Mouse (Mus musculus): ENCODE measurements at regions not wholly inside any gene's neighbourhood (a gene's known extent, or its start where the extent isn't known, plus 50 kb on each side); places are given as distances from the start of the nearest gene placed in this dataset.

- Histone ChIP-seq H3K4me2 (ENCODE audit: low read length) (no peak overlapping the region), H3K4me1 (ENCODE audit: control insufficient read depth, insufficient read depth, low read length) (no peaks in the 10 kb centered on the region), H3K4me3 (ENCODE audit: low read depth, low read length) (no peak overlapping the region), H3K27ac (ENCODE audit: low read length) (no peak overlapping the region), H3K27me3 (ENCODE audit: control insufficient read depth, insufficient read depth, low read depth, low read length) (no peaks in the 10 kb centered on the region), H3K9me3 (replicated peaks; ENCODE audit: control insufficient read depth, low read length, poor library complexity, severe bottlenecking) (no peaks in the 10 kb centered on the region), H3K36me3 (ENCODE audit: control insufficient read depth, insufficient read depth, low read length) (no peaks in the 10 kb centered on the region), H3K9ac (ENCODE audit: low read depth, low read length) (no peak overlapping the region)
- WGBS, result 66% methylated on average over 5 of the region's 5 CpGs
- ATAC-seq, result no peak
These were observed 78.4 kb upstream of the 1700016C15Rik start for GRCm38 (mm10) chr1:177651219-177651618.

- WGBS, result 84% methylated on average over 7 of the region's 7 CpGs
- Histone ChIP-seq H3K27ac (ENCODE audit: low read length) (no peak overlapping the region), H3K9ac (ENCODE audit: low read depth, low read length) (no peak overlapping the region), H3K4me2 (ENCODE audit: low read length) (no peak overlapping the region), H3K9me3 (replicated peaks; ENCODE audit: control insufficient read depth, low read length, poor library complexity, severe bottlenecking) (no peaks in the 10 kb centered on the region), H3K27me3 (ENCODE audit: control insufficient read depth, insufficient read depth, low read depth, low read length) (no peaks in the 10 kb centered on the region), H3K36me3 (ENCODE audit: control insufficient read depth, insufficient read depth, low read length) (no peaks in the 10 kb centered on the region), H3K4me1 (ENCODE audit: control insufficient read depth, insufficient read depth, low read length) (no peaks in the 10 kb centered on the region), H3K4me3 (ENCODE audit: low read depth, low read length) (no peak overlapping the region)
- ATAC-seq, result no peak
These were observed 66.5 kb upstream of the 1700016C15Rik start for GRCm38 (mm10) chr1:177663163-177663562.

GRCm38 (mm10) chr1:177667041-177667791 lies 62.4 kb upstream of the 1700016C15Rik start:
- H3K27ac ChIP-seq (ENCODE audit: low read length), result no peak overlapping the region
- no peaks in the 10 kb centered on the region for H3K36me3 ChIP-seq (ENCODE audit: control insufficient read depth, insufficient read depth, low read length)
- H3K4me1 ChIP-seq (ENCODE audit: control insufficient read depth, insufficient read depth, low read length), result no peaks in the 10 kb centered on the region
- 90% methylated on average over 8 of the region's 8 CpGs for WGBS
- no peak overlapping the region for H3K4me2 ChIP-seq (ENCODE audit: low read length)
- H3K9ac ChIP-seq (ENCODE audit: low read depth, low read length), result no peak overlapping the region
- no peaks in the 10 kb centered on the region for H3K27me3 ChIP-seq (ENCODE audit: control insufficient read depth, insufficient read depth, low read depth, low read length)
- ATAC-seq, result no peak
- no peak overlapping the region for H3K4me3 ChIP-seq (ENCODE audit: low read depth, low read length)
- no peaks in the 10 kb centered on the region for H3K9me3 ChIP-seq (replicated peaks; ENCODE audit: control insufficient read depth, low read length, poor library complexity, severe bottlenecking)

- no peaks in the 10 kb centered on the region for H3K36me3 ChIP-seq (ENCODE audit: control insufficient read depth, insufficient read depth, low read length)
- H3K4me1 ChIP-seq (ENCODE audit: control insufficient read depth, insufficient read depth, low read length), result no peaks in the 10 kb centered on the region
- no peak overlapping the region for H3K9ac ChIP-seq (ENCODE audit: low read depth, low read length)
- ATAC-seq, result no peak
- WGBS, result 96% methylated on average over 1 of the region's 1 CpGs
- no peak overlapping the region for H3K4me2 ChIP-seq (ENCODE audit: low read length)
- no peaks in the 10 kb centered on the region for H3K27me3 ChIP-seq (ENCODE audit: control insufficient read depth, insufficient read depth, low read depth, low read length)
- no peak overlapping the region for H3K4me3 ChIP-seq (ENCODE audit: low read depth, low read length)
- H3K9me3 ChIP-seq (replicated peaks; ENCODE audit: control insufficient read depth, low read length, poor library complexity, severe bottlenecking), result no peaks in the 10 kb centered on the region
- H3K27ac ChIP-seq (ENCODE audit: low read length), result no peak overlapping the region
These were observed 59.0 kb upstream of the 1700016C15Rik start for GRCm38 (mm10) chr1:177670576-177670975.

- H3K4me3 ChIP-seq (ENCODE audit: low read depth, low read length), result no peak overlapping the region
- 91% methylated on average over 5 of the region's 5 CpGs for WGBS
- H3K4me2 ChIP-seq (ENCODE audit: low read length), result no peak overlapping the region
- H3K27ac ChIP-seq (ENCODE audit: low read length), result no peak overlapping the region
- no peak for ATAC-seq
- no peaks in the 10 kb centered on the region for H3K36me3 ChIP-seq (ENCODE audit: control insufficient read depth, insufficient read depth, low read length)
- no peaks in the 10 kb centered on the region for H3K4me1 ChIP-seq (ENCODE audit: control insufficient read depth, insufficient read depth, low read length)
- no peaks in the 10 kb centered on the region; the same call in 1 of the 2 replicates for H3K9me3 ChIP-seq (replicated peaks; ENCODE audit: control insufficient read depth, low read length, poor library complexity, severe bottlenecking)
- H3K27me3 ChIP-seq (ENCODE audit: control insufficient read depth, insufficient read depth, low read depth, low read length), result no peaks in the 10 kb centered on the region
- H3K9ac ChIP-seq (ENCODE audit: low read depth, low read length), result no peak overlapping the region
These were observed 53.0 kb upstream of the 1700016C15Rik start for GRCm38 (mm10) chr1:177676657-177677056.

GRCm38 (mm10) chr1:177678832-177679231 lies 50.8 kb upstream of the 1700016C15Rik start:
- Histone ChIP-seq H3K4me3 (ENCODE audit: low read depth, low read length) (no peak overlapping the region), H3K4me1 (ENCODE audit: control insufficient read depth, insufficient read depth, low read length) (no peaks in the 10 kb centered on the region), H3K27me3 (ENCODE audit: control insufficient read depth, insufficient read depth, low read depth, low read length) (no peaks in the 10 kb centered on the region), H3K36me3 (ENCODE audit: control insufficient read depth, insufficient read depth, low read length) (no peaks in the 10 kb centered on the region), H3K4me2 (ENCODE audit: low read length) (no peak overlapping the region), H3K27ac (ENCODE audit: low read length) (no peak overlapping the region), H3K9me3 (replicated peaks; ENCODE audit: control insufficient read depth, low read length, poor library complexity, severe bottlenecking) (no peaks in the 10 kb centered on the region; the same call in 1 of the 2 replicates), H3K9ac (ENCODE audit: low read depth, low read length) (no peak overlapping the region)
- ATAC-seq, result no peak
- 94% methylated on average over 4 of the region's 4 CpGs for WGBS

All from midbrain, embryonic 16.5 days (tissue).